Mouse (Mus musculus): ENCODE results near the gene Col4a1.

Gene Col4a1

GRCm38 (mm10) chr8:11265971-11266370, 46.7 kb downstream of the Col4a1 start:
- no peak for DNase-seq (ENCODE audit: low spot score)

- DNase-seq (ENCODE audit: low spot score): no peak
These were observed 48.8 kb downstream of the Col4a1 start for GRCm38 (mm10) chr8:11263848-11264247.

GRCm38 (mm10) chr8:11262031-11262735, 50.4 kb downstream of the Col4a1 start:
- DNase-seq (ENCODE audit: low spot score): no peak

- DNase-seq (ENCODE audit: low spot score): no peak
These were observed 52.6 kb downstream of the Col4a1 start for GRCm38 (mm10) chr8:11259832-11260615.

- no peak for DNase-seq (ENCODE audit: low spot score)
These were observed 54.0 kb downstream of the Col4a1 start for GRCm38 (mm10) chr8:11258517-11259136.

GRCm38 (mm10) chr8:11257079-11258017, 55.3 kb downstream of the Col4a1 start:
- no peak for DNase-seq (ENCODE audit: low spot score)

- no peak for DNase-seq (ENCODE audit: low spot score)
These were observed 56.2 kb downstream of the Col4a1 start for GRCm38 (mm10) chr8:11256405-11256804.

GRCm38 (mm10) chr8:11255680-11256079, 56.9 kb downstream of the Col4a1 start:
- DNase-seq (ENCODE audit: low spot score): no peak

GRCm38 (mm10) chr8:11254914-11255530, 57.6 kb downstream of the Col4a1 start:
- no peak for DNase-seq (ENCODE audit: low spot score)

- DNase-seq (ENCODE audit: low spot score): no peak
These were observed 58.1 kb downstream of the Col4a1 start for GRCm38 (mm10) chr8:11254510-11254909.

GRCm38 (mm10) chr8:11253556-11253955, 59.1 kb downstream of the Col4a1 start:
- DNase-seq (ENCODE audit: low spot score): peak; percentile 88

GRCm38 (mm10) chr8:11253041-11253440, 59.6 kb downstream of the Col4a1 start:
- no peak for DNase-seq (ENCODE audit: low spot score)

GRCm38 (mm10) chr8:11252235-11252774, 60.3 kb downstream of the Col4a1 start:
- no peak for DNase-seq (ENCODE audit: low spot score)

- DNase-seq (ENCODE audit: low spot score): no peak
These were observed 62.5 kb downstream of the Col4a1 start for GRCm38 (mm10) chr8:11250149-11250548.

- peak; percentile 36 for DNase-seq (ENCODE audit: low spot score)
These were observed 63.0 kb downstream of the Col4a1 start for GRCm38 (mm10) chr8:11249541-11250058.

- DNase-seq (ENCODE audit: low spot score): no peak
These were observed 63.9 kb downstream of the Col4a1 start for GRCm38 (mm10) chr8:11248712-11249111.

- DNase-seq (ENCODE audit: low spot score): no peak
These were observed 71.1 kb downstream of the Col4a1 start for GRCm38 (mm10) chr8:11241488-11241887.

GRCm38 (mm10) chr8:11234879-11235210, 77.8 kb downstream of the Col4a1 start:
- DNase-seq (ENCODE audit: low spot score): no peak

- DNase-seq (ENCODE audit: low spot score): no peak
These were observed 78.3 kb downstream of the Col4a1 start for GRCm38 (mm10) chr8:11234151-11234878.

GRCm38 (mm10) chr8:11233009-11233408, 79.6 kb downstream of the Col4a1 start:
- DNase-seq (ENCODE audit: low spot score): no peak

Measured in layer of hippocampus, adult 11-12 months (tissue).